Mouse (Mus musculus) gastrocnemius, postnatal 4 days (tissue): ENCODE measurements around the gene Nsg2. TPM values are rescaled to one million over a fixed set of nuclear protein-coding genes. Genes with fewer than 3 reads are reported as not detected.
A peak's percentile ranks its signal among the peaks of the same experiment; 100 is the strongest.

ENCODE experiments used
- DNase-seq, 2 experiments: peaks; one replicate each; pipeline ENCODE4 v3.0.0; 2021 to 2022; ENCODE audit warnings: low spot score in 2 of 2, mixed read lengths in 2 of 2
- total RNA-seq, 2 experiments: library from RNA; stranded (reverse); gene quantifications; 2 replicates each; pipeline ENCODE4 v1.2.3; 2021

Gene Nsg2
- total RNA-seq, 2 experiments from 2014 or later, result 3.3 to 3.9 TPM

GRCm38 (mm10) chr11:32011867-32012603, 11.8 kb downstream of the Nsg2 start:
- no peak for DNase-seq

- DNase-seq, result no peak
Measured at GRCm38 (mm10) chr11:32013014-32013427, 12.8 kb downstream of the Nsg2 start.

DNA sequence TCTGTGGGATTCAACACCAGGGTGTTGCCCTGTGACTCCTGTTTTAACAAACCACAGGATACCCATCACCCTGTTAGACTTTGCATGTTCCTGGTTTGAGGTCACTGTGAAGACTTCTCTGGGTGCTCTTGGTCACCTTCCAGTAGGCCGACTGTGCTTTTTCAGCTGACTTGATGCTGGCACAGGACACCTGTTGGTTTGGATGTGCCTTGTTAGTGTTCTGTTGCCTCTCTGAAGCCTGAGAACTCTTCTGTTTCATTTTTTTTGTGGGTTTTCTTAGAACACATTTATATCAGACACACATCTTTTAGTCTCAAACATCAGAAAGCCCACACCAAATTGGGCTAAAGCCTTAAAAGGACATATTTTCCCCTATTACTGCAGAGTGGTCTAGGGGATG, 13.3 kb downstream of the Nsg2 start:
- DNase-seq, result no peak

DNA sequence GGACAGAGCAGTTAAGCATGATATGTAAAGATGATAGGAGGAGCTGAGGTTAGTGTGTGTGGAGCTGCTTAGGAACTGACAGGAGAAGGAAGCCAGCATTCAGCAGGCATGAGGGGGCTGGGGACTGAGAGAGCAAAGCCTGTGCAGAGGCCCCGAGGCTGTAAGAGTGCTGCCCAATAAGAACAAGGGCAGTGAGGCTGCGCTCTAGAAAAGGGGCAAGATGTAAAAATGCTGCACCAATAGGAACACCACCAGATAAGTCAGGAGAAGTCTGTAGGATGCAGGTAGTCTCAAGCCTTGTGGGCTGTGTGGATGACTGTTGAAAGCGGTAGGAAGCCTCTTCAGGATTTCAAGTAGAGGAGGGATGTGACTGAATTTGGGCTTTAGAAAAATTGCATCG, 17.9 kb downstream of the Nsg2 start:
- no peak for DNase-seq

DNA sequence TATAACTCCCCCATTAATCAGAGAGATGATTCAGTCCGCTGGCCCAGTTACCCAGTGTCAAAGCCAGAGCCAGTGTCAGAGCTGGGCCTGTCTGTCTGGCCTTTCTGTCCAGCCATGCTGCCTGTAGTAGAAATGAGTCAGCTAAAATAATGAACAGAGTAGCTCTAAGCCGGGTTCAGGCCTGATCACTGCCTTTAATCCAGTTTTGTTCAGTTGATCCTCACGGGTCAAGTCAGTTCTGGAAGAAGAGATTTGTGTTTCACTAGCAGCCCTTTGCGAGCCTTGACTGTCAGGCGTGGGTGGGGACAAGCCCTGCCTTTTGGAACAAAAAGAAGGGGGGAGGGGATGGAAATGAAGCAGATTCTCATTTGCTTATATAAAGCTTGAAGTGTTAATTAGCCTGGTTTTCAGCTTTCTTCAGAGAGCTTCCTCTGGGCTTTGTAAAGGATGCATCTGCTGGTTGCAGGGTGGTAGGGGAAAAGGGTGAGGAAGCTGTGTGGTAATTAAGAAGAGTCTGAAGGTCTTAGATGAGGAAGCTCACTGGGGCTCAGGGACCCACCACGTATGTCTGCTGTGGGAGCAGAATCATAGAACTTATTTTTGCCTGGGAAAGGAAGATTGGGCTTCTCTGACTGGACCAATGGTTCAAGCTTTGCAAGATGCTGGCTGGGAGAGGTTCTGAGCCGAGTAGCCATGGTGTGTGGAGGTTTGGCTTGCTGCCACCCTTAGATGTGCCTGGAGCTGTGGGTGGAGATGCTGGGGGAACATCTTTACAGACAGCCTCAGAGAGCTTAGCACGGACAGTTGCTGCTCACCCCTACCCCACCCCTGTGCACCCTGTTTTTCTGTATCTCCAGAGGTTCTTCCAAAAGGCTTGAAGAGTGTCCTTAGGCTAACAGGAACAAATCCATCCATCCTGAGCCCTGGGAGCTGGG, 20.0 kb downstream of the Nsg2 start:
- peak in 1 of 2 experiments; percentile 22 for DNase-seq

DNA sequence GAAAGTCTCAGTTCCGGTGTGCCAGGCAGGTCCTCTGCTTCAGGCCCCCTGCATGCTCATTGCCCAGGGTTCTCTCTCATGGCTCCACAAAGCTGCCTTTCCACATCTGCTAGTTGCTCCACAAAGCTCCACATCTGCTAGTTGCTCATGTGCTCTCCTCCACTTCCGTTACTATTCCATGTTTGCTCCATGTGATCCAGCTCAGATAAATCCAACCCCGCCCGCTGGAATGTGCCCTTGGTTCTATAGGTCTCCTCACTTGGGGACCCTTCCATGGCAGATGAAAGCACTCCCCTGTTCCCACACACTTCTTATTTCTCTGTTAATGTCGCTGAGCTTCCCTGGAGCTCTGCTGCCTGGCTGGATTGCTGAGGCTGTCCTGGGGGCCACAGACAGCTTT, 26.4 kb downstream of the Nsg2 start:
- no peak for DNase-seq

DNA sequence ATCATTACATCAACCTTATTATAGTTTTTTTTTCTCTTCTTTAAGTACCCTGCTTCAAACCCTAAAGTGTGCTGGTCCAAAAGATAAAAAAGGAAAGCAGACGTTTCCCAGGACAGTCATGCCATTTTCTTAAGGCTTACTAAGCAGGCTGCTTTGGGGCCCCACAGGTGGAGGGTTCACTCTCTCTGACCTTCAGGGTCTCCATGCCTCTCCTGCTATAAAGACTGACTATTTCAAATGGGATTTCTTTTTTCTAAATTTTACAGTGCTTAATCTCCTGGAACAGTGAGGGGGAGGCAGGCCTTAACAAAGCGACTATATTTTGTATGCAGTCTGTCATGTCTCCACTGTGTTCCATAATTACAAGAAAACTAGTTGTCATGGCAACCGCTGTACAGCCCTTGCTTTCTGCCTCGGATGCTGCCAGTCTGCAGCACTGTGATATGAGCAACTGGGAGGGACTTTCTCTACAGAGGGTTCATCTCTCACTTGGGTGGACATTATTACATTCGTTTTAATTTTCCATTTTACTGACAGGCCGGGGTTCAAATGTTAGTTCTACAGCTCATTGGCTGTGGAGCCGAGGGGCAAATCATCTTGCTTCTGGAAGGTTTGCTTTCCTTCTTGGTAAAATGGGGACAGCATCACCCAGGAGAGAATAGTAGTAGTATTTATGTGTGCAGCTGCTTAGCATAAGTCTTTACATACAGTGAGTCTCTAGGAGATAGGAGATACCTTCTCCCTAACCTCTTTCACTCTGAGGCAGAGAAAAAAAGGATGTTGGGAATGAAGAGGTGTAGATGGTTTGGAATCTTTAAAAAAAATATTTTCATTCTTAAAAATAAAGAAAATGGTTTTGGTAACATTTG, 27.4 kb downstream of the Nsg2 start:
- no peak for DNase-seq

DNA sequence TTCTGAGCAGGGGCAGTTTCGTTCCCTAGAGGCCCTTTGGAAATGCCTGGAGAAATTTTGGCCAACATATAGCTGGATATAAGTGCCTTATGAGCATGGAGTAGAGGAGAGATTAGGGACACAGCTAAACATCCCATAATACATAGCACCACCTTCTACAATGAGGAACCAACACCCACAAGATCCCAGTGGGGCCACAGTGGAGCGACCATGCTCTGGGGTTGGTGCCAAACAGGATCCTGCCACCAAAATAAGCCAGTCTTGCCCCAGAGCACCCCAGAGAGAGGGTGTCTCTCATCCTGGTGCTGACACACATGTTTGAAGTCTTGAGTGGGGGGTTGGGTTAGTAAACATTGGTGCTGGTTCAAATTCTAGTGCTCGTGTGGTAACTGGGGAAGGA, 28.3 kb downstream of the Nsg2 start:
- DNase-seq, result no peak

DNA sequence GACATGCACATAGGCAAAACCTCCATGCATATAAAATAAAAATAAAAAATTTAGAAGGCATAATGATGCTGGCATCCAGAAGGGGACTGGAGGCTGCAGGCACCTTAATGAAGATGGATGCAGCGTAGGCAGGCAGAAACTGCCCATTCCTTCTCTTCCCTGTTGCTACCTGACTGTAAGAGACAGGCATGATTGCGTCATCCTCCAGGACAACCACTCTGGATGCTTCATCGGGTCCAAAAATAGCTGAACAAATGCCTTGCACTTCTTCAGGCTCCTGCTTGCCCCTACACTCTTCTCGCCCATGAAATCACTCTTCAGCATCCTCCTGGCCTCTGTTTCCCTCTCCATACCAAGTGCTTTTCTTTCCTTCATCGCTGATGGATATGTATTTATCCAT, 29.1 kb downstream of the Nsg2 start:
- no peak for DNase-seq

GRCm38 (mm10) chr11:32031396-32031795, 31.1 kb downstream of the Nsg2 start:
- DNase-seq, result no peak

DNA sequence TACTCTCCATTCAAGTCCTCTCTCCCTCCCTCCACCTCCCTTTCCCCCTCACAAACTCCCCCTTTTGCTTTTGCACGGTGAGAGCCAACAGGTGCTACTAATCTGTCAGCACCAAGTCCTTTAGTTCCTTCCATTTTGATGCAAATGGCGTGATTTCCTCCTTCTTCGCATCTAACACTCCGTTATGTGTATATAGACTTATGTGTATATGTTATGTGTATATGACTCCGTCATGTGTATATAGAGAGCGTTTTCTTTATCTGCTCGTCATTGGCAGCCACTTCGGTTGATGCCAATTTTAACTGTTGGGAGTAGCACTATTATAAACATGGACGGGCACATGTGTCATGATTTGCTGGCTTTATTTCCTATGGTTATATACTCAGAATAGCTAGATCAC, 31.8 kb downstream of the Nsg2 start:
- DNase-seq, result no peak

DNA sequence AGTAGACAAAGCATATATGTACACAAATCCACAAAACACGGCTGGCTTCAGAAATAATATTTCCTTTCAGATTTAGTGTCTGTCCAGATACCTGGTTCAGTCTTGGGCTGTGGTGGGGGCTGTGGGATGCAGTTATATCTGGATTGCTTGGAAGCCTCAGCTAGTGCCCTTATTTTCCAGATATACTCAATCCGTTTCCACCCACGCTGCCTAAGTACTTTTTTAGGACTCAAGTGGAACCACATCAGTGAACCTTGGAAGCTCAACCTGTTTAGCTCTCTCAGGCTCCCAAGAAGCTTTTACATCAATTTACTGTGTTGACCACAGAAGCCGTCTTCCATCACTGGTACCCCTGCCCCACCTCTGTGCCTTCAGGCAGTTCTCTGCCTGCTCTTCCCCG, 35.6 kb downstream of the Nsg2 start:
- no peak for DNase-seq

GRCm38 (mm10) chr11:32039656-32040055, 39.4 kb downstream of the Nsg2 start:
- DNase-seq, result no peak

DNA sequence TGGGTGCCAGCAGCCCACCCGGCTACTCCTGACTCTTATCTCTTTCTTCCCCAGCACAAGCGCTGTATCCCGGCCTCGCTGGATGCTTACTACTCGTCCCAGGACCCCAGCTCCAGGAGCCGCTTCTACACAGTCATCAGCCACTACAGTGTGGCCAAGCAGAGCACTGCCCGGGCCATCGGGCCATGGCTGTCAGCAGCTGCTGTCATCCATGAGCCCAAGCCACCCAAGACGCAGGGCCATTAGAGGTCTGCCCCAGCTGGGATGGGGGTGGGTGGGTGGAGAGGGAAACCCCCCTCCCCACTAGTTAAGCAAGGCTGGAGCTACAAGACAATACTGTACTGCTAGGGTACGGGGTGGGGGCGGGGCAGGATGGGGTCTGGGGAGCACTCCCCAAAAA, 57.1 kb downstream of the Nsg2 start:
- no peak for DNase-seq

DNA sequence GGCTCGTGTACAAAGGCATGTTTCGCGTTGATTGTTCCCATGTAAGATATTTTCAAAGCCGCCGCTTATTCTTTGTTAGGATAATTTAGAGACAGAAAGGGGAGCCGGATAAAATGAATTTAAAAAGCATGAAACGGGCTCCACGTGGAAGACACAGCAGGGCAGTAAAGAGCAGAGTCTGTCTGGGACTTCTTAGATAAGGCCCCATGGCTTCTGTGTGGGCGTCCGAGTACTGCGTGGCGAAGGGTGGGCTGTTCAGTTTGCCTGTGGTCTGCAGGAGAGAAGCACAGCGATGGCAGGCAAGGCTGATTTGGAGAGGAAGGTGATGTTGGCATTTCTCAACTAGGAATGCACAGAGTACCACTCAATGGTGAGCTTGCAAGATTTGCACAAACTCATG, 57.6 kb downstream of the Nsg2 start:
- DNase-seq, result no peak

GRCm38 (mm10) chr11:32061020-32061419, 60.8 kb downstream of the Nsg2 start:
- no peak for DNase-seq

- no peak for DNase-seq
Measured at GRCm38 (mm10) chr11:32061874-32062273, 61.6 kb downstream of the Nsg2 start.

DNA sequence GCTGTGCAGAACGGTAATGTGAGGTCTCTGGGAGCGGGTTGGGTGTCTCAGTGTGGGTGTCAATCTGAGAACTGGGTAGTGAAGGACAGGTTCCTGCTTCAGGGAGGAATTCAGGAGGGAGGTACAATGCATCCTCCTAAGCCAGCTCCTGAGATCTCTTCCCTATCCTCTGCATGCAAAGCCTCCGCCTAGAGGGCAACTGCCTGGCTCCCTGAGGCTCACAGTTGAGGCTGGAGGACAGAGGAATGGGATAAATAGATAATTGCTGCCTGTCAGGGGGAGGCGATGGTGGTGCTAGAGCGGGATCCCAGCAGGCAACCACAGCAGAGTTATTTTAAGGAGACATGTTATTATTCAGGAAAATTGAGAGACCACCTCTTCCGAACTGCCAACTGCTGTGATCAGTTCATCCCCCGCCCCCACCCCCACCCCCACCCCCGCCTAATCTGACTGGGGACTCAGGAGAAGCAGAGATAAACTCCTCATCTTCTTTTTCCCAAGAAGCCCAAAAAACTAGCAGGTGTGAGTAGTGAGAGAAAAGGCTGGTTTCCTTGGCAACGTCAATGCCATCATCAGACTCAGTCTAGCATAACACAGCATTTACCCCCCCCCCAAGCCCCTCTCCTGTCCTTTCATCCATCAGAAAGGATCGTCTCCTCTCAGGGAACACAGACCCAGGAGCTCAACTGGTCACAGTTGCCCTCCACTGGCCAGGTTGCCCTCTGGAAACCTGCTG, 63.7 kb downstream of the Nsg2 start:
- DNase-seq, result no peak

DNA sequence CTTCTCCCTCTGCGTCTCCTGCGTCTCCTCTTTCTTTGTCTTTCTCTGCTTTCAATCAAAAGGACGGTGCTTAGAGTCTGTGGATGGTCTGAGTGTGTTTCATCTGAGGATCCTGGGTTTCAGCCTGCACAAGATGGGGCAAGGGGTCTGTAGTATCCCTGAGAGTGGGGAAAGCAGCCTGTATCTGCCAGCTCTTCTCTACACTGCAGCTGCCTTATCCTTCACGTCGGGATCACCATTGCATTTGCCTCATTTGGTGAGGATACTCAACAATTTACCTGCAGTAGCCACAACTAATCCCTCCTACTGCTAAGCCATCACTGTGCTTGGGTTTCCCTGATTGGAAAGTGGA, 64.2 kb downstream of the Nsg2 start:
- DNase-seq, result no peak

- no peak for DNase-seq
Measured at GRCm38 (mm10) chr11:32068736-32069490, 68.7 kb downstream of the Nsg2 start.
